Mouse (Mus musculus): ENCODE measurements around the gene Fam71e1.

Fam71e1 gene

DNA sequence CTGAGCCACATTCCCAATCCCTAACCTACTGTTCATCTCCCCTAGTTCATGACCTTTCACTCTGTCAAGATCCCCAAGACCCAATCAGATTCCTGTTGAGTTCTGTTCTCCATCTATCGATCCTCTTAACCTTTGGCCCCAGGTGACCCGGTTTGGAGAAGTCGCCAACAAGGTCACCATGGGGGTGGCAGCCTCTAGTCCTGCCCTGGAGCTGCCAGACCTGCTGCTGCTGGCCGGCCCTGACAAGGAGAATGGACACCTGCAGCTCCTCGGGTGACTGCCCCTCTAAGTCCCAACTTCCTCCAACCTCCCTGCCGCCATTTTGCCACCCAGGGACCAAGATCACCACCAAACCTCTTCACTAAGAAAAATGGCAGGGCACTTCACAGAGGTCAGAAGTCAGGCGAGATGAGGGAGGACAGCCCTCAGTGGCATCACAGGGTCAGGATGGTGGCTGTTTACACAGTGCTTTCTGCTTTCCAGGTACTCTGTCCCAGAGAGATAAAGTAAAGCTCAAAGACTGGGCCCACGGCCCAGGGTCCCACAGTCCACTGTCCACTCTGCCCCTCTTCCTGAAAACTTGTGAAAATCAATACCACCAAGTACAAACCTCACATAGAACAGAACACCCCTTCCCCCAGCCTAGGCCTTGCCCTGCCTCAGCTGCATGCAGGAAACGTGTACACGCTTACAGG is 1.1 kb downstream of the Fam71e1 start:
- no peak for DNase-seq (ENCODE audit: low read depth in 2 of 2, low spot score in 2 of 2)

DNA sequence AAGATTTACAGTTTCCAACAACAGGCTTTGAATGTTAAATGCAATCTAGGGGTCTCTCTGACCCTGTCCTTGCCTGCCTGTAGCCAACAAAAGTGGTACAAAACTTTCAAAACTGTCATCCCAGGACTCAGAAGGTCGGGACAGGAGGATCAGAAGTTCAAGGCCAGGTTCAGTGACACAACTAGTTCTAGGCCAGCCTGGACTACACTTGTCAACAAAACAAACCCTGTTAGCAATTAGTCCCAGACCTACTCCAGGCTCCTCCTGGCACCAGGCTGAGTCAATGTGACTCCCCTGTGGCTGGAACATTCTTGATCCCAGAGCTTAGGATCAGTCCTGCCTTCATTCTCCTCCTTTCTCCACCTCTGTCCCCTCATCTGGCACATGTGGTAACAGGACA is 2.5 kb downstream of the Fam71e1 start:
- DNase-seq (ENCODE audit: low read depth in 2 of 2, low spot score in 2 of 2) = no peak

DNA sequence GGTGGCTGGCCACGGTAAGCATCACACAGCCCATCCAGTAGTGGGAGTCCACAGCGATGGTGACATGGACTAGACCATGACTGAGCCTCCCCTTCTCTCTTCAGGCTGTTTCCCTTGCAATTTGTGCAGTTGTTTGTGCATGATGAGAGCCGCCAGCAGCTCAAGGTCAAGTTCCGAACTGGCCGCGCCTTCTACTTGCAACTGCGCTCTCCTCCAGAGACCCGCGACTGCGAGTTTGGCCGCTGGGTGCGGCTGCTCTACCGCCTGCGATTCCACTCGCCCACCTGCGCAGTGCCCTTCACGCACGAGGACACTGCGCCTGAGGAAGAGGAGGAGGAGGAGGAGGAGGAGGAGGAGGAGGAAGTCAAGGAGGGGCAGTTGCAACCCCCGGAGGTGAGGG is 3.7 kb downstream of the Fam71e1 start:
- no peak for DNase-seq (ENCODE audit: low read depth in 2 of 2, low spot score in 2 of 2)

DNA sequence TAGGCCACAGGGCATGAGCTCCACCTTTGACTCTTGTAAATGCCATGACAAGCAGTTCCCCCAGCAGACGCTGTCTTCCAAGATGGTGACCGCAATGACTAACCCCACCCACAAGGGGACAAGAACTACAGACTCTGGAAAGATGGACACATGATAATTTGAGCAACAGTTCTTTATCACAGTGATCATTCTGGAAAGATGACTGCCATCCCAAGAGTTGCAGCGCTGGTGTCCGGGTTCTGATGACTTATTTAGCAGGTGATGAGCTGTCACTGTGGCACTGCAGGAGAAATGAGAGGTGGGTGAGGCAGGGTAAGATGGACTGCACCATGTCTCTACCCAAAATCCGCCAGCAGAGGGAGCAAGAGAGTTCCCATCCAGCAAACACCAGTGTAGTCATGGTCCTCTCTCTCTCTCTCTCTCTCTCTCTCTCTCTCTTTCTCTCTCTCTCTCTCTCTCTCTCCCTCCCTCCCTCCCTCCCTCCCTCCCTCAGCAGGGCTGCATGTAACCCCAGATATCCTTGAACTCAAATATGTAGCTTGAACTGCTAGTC is 5.3 kb downstream of the Fam71e1 start:
- peak; percentile 65 to 77 for DNase-seq (ENCODE audit: low read depth in 2 of 2, low spot score in 2 of 2)

DNA sequence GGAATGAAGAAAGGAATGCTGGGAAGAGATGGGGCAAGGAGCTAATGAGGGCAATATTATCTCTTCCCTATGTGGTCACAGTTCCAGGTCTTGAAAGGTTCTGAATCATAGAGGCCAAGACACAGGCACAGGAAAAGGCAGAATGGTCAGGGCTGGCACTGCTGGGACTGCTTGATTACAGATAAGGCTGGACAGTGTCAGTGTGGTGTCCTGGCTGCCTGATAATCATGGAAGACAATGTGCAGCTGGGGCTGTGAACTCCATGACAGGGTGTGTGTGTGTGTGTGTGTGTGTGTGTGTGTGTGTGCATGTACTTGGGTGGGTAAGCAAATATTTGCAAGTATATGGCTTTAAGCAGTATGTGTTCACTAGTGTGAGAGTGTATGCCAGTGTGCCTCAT is 11.1 kb downstream of the Fam71e1 start:
- no peak for DNase-seq (ENCODE audit: low read depth in 2 of 2, low spot score in 2 of 2)

DNA sequence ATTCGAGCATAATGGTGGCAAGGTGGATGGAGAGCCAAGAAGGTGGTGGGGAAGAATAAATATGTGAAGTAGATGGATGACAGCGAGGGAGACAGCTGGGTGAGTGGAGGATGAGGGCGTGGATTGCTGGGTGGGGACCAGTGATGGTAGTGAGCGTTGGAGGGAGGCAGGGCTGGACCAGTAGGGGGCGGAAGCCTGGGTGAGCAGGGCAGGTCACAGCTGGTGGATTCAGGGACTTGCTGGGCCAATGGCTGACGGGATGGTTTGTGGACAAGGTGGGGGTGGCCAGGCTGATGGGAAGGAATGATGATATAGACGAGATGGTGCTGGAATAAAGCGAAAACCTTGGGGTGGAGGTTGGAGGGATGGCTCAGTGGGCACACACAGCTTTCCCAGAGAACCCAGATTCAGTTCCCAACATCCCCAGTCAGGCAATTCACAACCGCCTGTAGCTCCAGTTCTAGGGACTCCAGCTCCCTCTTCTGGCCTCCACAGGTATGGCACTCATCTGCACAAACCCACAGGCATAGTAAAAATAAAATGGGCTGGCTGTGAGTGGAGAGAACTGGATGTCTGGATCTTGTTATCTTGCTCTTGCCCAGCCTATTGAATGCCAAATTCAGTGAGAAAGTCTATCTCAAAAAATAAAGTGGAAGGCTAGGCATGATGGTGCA is 23.0 kb downstream of the Fam71e1 start:
- DNase-seq (ENCODE audit: low read depth in 2 of 2, low spot score in 2 of 2) = no peak

DNA sequence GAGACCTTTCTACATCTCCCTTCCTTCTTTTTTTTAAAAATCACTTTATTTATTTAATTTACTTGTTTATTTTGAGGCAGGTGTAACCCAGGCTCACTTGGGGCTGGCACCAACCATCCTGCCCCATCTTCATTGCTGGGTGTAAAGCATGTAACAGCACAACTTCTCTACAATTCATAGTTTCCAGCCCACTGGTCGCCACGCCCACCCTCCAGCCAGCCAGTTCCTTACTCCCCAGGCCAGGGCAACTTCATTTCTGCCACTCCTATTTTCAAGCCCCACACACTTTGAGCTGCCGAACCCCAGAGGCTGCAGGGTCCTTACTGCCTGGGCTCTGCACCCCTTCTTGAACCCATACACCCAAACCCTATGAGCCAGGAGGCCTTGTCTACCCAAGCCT is 24.6 kb downstream of the Fam71e1 start:
- no peak for DNase-seq (ENCODE audit: low read depth in 2 of 2, low spot score in 2 of 2)

DNA sequence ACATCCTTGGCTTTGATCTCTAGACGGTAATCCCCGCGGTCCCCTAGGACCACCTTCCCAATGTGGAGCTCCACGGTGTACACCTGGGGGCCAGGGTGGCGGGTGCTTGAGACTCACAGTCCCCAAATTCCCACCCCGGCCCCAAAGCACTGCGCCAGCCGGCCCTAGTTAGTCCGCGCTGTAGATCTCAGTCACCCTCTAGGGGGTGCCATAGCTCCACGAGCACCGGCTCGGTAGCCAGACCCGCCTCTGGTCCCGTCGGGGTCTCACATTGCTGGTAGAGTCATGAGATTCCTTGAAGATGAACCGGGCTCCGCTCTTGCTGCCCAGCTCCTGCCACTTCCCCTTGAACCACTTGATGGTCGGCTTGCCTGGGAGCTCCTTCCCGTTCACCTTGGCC is 25.3 kb downstream of the Fam71e1 start:
- peak; percentile 32 to 60 for DNase-seq (ENCODE audit: low read depth in 2 of 2, low spot score in 2 of 2)

DNA sequence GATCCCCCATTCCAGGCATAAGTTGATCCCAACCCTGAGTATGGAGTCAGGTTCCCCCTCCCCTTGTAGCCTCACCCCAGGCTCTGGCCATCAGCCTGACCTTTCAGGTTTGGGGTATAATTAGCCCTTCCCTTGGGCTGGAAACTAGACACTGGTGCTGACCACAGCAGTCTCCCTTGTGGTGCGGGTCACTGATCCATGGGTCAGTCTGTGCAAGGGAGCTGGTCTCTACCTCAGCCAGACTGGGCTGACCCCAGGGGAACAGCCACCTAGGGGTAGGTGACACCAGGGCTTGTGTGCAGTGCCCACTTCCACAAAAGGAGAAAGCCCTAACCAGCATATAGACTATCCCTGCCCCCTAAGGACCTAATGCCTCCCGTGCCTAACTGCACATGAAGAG is 26.7 kb downstream of the Fam71e1 start:
- no peak for DNase-seq (ENCODE audit: low read depth in 2 of 2, low spot score in 2 of 2)

DNA sequence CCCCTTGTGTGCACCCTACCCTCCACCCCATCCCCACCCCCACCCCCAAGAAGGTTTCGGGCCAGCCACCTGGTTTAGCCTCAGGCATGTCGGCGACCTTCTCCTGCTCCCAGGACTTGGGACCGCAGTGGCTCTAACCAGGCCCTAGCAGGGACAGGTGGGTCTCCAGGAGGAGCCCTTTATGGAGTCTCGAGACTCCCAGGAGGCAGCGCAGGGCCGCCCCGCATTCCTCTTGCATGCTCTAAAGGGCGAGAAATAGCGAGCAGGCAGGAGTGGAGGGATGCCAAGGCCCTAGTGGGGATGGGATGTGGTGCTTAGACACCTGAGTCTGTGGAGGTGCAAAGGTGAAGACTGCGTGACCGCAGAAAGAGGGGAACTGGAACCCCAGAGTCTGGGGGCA is 28.1 kb downstream of the Fam71e1 start, which contains the start of gene Mybpc2:
Mybpc2 (minus strand) TSS at position 155 of the 400 bp plus-strand sequence.
- DNase-seq (ENCODE audit: low read depth in 2 of 2, low spot score in 2 of 2) = no peak

DNA sequence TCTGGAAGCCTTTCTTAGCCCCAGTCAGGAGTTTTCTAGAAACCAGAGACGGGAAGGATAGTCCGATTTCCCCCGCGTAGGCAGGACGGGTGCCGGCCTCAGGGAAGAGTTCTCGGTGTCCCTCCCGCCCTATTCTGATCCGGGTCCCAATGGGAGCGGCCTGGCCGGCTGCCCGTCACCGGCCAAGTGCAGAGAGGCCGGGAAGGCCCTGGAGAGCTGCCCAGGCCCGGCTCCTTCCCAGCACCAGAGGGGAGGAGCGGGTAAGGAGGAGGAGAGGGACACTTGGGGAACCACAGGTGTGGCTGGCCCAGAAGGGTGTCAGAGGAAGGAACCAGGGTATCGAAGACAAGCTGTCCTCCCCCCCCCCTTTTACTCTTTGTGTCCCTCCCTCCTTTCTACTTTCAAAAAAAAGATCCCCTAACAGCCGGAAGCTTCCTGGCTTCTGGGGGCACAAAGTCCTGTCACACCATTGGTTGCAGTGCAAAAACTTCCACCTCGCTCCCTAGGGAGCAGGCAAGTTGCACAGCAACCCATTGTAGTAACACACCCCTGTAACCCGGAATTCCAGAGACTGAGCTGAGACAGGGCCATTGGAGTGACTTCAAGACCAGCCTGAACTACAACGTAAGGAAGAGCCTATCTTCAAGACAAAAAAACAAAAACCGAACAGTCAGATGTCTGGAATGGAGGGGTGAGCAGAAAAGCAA is 28.9 kb downstream of the Fam71e1 start:
- DNase-seq (ENCODE audit: low read depth in 2 of 2, low spot score in 2 of 2) = no peak

DNA sequence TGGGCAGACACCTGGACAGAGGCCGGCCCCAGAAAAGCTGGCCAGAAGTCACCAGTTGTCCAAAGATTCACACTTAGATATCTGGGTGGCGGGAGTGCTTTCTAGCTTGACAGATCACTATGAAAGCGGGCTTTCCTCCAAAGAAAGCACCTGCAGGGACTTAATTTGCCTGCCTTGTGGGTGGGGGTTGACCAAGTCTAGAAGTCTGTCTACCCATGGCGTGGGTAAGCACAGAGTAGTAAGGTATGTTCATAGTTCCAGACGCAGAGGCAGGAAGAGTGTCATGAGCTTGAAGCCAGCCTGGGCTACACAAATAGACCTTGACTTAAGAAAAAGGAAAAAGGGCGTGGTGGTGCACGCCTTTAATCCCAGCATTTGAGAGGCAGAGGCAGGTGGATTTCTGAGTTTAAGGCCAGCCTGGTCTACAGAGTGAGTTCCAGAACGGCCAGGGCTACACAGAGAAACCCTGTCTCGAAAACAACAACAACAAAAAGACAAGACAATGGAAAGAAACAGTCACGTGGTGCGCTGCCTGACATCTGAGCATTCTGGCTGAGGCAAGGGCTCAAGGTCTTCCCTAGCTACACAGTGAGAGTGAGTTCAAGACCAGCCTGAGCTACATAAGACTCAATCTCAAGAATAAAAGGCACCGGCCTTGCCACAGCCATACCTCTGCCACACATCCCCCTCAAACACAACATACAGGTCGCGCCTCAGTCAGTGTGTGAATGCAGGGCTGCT is 30.2 kb downstream of the Fam71e1 start:
- no peak for DNase-seq (ENCODE audit: low read depth in 2 of 2, low spot score in 2 of 2)

DNA sequence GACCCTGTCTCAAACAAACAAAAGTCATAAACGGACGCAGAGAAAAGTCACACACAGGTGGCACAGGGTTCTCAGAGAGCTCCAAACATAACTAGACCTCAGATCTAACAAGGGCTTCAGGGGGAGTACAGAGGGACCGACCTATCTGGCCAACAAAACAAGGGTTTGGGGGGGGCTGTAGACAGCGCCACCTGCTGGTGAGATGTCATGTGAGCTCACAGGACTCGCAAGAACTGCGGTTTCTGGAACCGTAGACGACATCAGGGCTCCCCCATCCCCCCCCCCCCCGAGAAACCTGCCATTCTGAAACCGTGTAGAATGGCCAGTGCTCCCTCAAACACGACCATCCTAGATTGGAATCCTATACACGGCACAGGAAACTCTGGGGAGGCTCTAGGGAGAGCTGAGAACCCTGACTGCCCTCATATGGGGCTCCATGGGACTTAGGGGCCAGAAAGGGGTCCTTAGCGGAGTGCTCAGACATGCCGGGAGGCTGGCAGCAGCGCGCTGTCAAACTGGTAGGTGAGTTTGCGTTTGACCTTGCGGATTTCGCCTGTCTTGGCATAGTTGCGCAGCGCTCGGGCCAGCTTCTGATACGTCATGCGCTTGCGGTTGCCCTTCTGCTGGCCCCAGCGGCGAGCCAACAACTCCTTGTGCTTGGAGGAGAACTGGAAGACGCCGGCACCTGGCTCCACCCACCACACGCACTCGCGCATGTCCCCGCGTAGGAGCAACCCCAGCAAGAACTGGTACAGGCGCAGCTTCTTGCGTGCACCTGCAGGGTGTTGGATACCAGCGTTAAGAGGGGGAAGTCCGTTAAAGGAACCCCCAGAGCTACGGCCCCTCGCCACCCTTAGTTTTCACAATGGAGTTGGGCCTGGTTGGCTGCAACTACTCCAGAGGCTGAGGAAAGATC is 31.4 kb downstream of the Fam71e1 start:
- DNase-seq (ENCODE audit: low read depth in 2 of 2, low spot score in 2 of 2) = peak; percentile 64 to 75

DNA sequence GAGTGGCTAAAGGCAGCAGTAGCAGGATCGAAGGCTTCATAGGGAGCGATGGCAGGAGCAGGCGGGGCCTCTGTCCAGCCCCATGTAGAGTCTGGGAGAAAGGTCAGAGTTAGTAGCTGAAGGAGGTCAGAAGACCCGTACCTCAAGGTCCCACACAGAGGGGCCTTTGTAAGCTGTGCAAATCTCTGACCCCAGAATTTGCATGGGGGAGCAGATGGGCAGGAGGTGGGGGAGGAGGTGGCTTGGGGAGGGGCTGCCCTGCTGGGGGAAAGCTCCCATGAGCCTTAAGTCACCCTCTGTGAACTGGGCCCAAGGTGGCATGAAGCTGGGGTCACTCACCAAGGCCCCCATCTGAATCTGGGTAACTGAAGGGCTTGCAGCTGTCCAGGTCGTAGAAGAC is 33.1 kb downstream of the Fam71e1 start:
- DNase-seq (ENCODE audit: low read depth in 2 of 2, low spot score in 2 of 2) = no peak

DNA sequence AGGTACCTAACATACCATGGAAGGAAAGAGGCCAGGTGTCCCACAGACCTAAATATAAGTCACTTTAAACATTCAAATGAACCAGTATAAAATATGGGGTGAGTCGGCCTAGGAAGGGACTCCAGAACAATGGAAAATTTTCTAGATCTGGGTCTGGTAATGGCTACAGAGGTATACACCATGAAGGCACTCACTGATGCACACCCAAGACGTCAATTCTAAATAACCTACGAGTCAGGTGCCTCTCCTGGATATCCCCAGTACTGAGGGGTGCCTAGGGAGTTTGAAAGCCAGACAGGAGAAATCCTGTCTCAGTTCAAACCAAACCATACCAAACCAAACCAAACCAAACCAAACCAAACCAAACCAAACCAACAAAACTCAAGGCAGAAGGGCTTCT is 34.1 kb downstream of the Fam71e1 start:
- no peak for DNase-seq (ENCODE audit: low read depth in 2 of 2, low spot score in 2 of 2)

DNA sequence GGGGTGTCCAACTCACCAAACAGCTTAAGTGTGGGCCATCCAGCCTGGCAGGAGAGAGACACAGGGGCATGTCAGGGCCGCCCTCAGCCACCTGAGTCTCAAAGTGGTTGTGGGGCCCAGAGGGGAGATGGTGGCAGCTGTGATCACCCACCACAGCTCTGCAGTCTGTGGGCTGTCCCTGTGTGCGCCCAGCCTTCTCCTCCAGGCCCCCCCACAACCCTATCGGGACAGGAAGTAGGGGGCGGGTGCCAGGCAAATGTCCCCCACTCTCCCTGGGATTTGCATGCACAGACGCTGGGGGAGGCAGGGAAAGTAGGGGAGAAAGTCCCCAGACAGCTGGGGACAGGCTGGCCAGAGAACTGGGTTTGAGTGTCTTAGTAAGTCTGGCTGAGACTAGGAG is 34.8 kb downstream of the Fam71e1 start:
- no peak for DNase-seq (ENCODE audit: low read depth in 2 of 2, low spot score in 2 of 2)

DNA sequence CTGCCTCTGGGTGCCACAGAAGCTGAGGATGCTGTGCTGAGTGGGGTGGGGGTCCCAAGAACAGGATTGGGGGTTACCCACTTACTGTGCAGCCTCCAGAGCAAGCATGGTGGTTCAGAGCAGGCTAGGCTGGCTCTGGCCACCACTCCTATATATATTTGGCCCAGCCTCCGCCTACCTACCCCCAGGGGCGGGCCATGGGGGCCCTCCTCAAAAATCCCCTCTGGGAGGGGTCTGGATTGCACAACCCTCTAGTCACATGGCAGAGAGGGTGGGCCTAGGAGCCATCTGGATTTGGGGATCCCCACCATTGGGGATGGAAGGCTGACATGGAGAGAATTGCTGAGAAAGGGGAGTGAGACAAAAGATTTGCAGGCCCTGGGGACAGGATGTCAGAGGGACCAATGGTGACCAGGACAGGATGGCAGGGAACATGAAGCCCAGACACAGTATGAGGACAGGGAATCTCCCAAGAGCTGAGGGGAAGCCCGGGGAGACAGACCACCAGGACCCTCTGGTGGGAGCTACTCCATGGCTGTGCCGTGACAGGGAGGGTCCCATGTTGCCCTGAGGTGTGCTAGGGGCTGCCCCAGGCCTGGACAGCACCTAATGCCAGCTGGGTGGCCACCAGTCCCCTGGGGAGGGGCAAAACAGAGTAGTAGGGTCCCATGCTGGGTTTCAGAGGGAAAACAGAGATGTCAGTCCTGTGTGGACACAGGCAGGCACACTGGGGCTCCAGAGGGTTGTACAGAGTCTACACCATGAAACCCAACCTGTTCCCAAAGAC is 35.8 kb downstream of the Fam71e1 start, which contains the start of gene Spib:
Spib (minus strand) TSS at position 126 of the 787 bp plus-strand sequence.
- no peak for DNase-seq (ENCODE audit: low read depth in 2 of 2, low spot score in 2 of 2)

DNA sequence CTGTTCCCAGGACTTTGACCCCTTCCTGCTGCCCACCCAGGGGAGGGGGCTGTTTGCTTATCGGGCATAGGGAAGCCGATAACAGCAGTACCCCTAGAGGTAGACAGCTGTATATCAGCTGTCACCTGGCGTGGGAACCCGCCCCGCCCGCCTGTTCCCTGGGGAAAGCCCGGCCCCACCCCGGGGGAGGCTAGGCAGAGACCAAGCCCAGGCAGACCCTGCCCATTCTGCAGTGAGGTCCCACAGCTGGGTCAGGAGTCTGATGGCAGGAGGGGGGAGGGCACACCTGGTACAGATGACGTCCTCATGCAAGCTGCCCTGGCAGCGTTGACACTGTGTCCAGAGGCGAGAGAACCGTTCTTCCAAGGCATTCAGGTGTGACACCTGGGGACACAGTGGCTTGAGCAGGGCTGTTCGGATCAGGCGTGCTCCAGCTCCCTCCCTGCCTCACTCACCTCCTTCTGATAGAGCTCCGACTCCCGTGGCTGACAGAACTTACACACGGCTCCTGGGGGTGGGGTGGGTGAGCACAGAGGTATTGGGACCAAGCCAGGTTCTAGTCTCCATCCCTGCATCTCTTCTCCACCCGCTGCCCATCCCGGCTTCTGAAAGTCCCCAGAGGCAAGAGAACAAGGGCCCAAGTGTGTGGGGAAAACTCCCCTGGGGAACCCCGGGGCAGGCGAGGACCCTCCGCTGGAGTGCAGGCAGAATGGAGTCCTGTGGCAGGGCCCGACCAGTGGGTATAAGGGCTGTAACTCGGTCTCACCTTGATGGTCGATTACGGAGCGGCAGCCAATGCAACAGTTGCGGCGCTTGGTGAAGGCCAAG is 36.8 kb downstream of the Fam71e1 start:
- DNase-seq (ENCODE audit: low read depth in 2 of 2, low spot score in 2 of 2) = no peak

DNA sequence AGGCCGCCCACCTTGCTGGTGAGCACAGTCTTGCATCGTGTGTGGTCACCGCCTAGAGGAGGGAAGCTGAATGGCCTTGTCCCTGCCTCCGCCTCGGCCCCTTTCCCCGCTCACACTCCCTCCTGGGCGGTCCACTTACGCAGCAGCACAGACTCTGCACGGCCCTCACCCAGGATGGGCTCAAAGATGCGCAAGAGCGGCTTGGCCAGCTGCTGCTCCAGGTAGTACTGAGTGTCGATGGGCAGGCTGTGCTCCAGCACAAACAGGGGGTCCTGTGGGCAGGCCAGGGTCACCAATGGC is 37.3 kb downstream of the Fam71e1 start:
- no peak for DNase-seq (ENCODE audit: low read depth in 2 of 2, low spot score in 2 of 2)
